Mouse (Mus musculus): ENCODE data around the gene Kcnq1.

Gene Kcnq1

GRCm38 (mm10) chr7:143367366-143368266 lies 261.5 kb downstream of the Kcnq1 start:
- no peak for DNase-seq (ENCODE audit: low read depth)

- DNase-seq (ENCODE audit: low read depth) = no peak
These were observed 262.1 kb downstream of the Kcnq1 start for GRCm38 (mm10) chr7:143368267-143368643.

GRCm38 (mm10) chr7:143371336-143371735 lies 265.2 kb downstream of the Kcnq1 start:
- no peak for DNase-seq (ENCODE audit: low read depth)

- DNase-seq (ENCODE audit: low read depth) = peak; percentile 24
These were observed 267.1 kb downstream of the Kcnq1 start for GRCm38 (mm10) chr7:143373265-143373664.

GRCm38 (mm10) chr7:143375945-143376344 lies 269.8 kb downstream of the Kcnq1 start:
- DNase-seq (ENCODE audit: low read depth) = no peak

GRCm38 (mm10) chr7:143380466-143381073 lies 274.4 kb downstream of the Kcnq1 start:
- DNase-seq (ENCODE audit: low read depth) = no peak

GRCm38 (mm10) chr7:143386632-143387031 lies 280.5 kb downstream of the Kcnq1 start:
- no peak for DNase-seq (ENCODE audit: low read depth)

GRCm38 (mm10) chr7:143388783-143389695 lies 282.9 kb downstream of the Kcnq1 start:
- DNase-seq (ENCODE audit: low read depth) = no peak

GRCm38 (mm10) chr7:143389860-143390259 lies 283.7 kb downstream of the Kcnq1 start:
- no peak for DNase-seq (ENCODE audit: low read depth)

GRCm38 (mm10) chr7:143390277-143390948 lies 284.3 kb downstream of the Kcnq1 start:
- no peak for DNase-seq (ENCODE audit: low read depth)

GRCm38 (mm10) chr7:143395113-143395563 lies 289.0 kb downstream of the Kcnq1 start:
- no peak for DNase-seq (ENCODE audit: low read depth)

GRCm38 (mm10) chr7:143399756-143400155 lies 293.6 kb downstream of the Kcnq1 start:
- DNase-seq (ENCODE audit: low read depth) = no peak

GRCm38 (mm10) chr7:143400599-143400998 lies 294.4 kb downstream of the Kcnq1 start:
- DNase-seq (ENCODE audit: low read depth) = no peak

- DNase-seq (ENCODE audit: low read depth) = no peak
These were observed 295.4 kb downstream of the Kcnq1 start for GRCm38 (mm10) chr7:143401429-143402016.

GRCm38 (mm10) chr7:143404296-143404695 lies 298.1 kb downstream of the Kcnq1 start:
- no peak for DNase-seq (ENCODE audit: low read depth)

GRCm38 (mm10) chr7:143407931-143408501 lies 301.9 kb downstream of the Kcnq1 start:
- no peak for DNase-seq (ENCODE audit: low read depth)

GRCm38 (mm10) chr7:143408615-143409021 lies 302.5 kb downstream of the Kcnq1 start:
- DNase-seq (ENCODE audit: low read depth) = no peak

GRCm38 (mm10) chr7:143412606-143413005 lies 306.4 kb downstream of the Kcnq1 start:
- no peak for DNase-seq (ENCODE audit: low read depth)

- no peak for DNase-seq (ENCODE audit: low read depth)
These were observed 308.9 kb downstream of the Kcnq1 start for GRCm38 (mm10) chr7:143415070-143415469.

- no peak for DNase-seq (ENCODE audit: low read depth)
These were observed 310.2 kb downstream of the Kcnq1 start for GRCm38 (mm10) chr7:143416406-143416805.

GRCm38 (mm10) chr7:143417875-143418274 lies 311.7 kb downstream of the Kcnq1 start:
- DNase-seq (ENCODE audit: low read depth) = no peak

Data from c-Kit-positive CD71-negative TER-119-negative erythroid progenitor cells, embryonic 14.5 days (primary cell).